Mouse (Mus musculus): ENCODE measurements around the gene Rad54l2. TPM values are rescaled to one million over a fixed set of nuclear protein-coding genes. Genes with fewer than 3 reads are reported as not detected.

Rad54l2 gene
- 10 to 100 TPM in 1 of 2 experiments, 1 to 10 TPM in 1; 9.5 to 10.7 TPM for total RNA-seq (2021)
- 14.0 and 14.8 TPM in 2 replicates for polyA plus RNA-seq (2012; rRNA removed)
- long read RNA-seq, partial matches to known transcripts = 0 of 1 reads
- long read RNA-seq, other reads (novel, unspliced or antisense) = 1 of 1 reads

DNA sequence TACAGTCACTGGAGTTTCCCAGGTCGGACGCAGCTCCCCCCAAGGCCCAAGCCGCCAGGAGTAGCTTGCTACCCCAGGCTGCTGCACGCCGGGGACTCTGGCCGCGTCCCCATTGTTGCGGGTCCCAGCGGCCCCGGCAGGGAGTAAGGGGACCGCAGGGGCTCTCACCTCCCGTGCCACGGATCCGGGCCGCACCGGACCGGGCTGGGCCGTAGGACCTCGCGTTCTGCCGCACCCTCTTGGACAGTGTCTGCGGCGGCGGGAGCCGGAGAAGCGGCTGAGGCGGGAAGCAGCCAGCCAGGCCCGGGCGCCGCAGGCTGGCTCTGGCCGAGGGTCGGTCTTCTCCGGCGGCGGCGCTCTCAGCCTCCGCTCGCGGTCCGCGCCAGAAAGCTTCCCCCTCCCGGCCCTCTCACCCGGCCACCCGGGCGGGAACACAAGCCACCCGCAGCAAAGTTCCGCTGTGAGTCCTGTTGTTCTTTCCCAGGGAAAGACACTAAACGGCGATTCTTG is at the start of gene Rad54l2:
Gene Rad54l2 (minus strand): TSS at position 383 of the 510 bp plus-strand sequence.
- Histone ChIP-seq H3K4me1 (ENCODE audit: control insufficient read depth, insufficient read depth, low read length) (peaks cover 3% of the 10 kb centered on the region), H3K27me3 (ENCODE audit: control insufficient read depth, insufficient read depth, low read length) (no peaks in the 10 kb centered on the region), H3K27ac (peak within 1 kb of the TSS; percentile 95), H3K9ac (ENCODE audit: low read depth, low read length) (peak within 1 kb of the TSS; percentile 98), H3K4me3 (peak within 1 kb of the TSS; percentile 100), H3K36me3 (ENCODE audit: control insufficient read depth, insufficient read depth, low read length) (no peaks in the 10 kb centered on the region), H3K79me2 (replicated peaks; ENCODE audit: control insufficient read depth, insufficient read depth, low read length) (0 out of 2 replicates have a peak, but pooled peaks cover 2% of the 10 kb centered on the region)
- TF ChIP-seq POLR2A (IDR thresholded peaks at IDR 0.05; ENCODE audit: insufficient read depth, low read depth, low read length) (no peak; the same call in 1 of the 2 replicates), EP300 (IDR thresholded peaks at IDR 0.05; ENCODE audit: insufficient read depth, low read depth, low read length) (peak; percentile 37; the same call in 1 of the 2 replicates), CTCF (IDR thresholded peaks at IDR 0.05) (peak; percentile 35)
- peak; percentile 89 to 94 for DNase-seq
- under 1% methylated on average over 46 of the region's 49 CpGs for WGBS
- intact Hi-C loops (cut with DNase I) = loop anchor here (1.0 kb wide), 1 partner anchor 32 kb away; the partner anchor contains the start of gene Dcaf1

- DNase-seq = peak; percentile 85 to 90
- TF ChIP-seq CTCF (IDR thresholded peaks at IDR 0.05) (no peak), POLR2A (IDR thresholded peaks at IDR 0.05; ENCODE audit: insufficient read depth, low read depth, low read length) (peak; percentile 41; the same call in 1 of the 2 replicates)
- WGBS = under 1% methylated on average over 32 of the region's 32 CpGs
Measured at GRCm38 (mm10) chr9:106822381-106823104, 33.5 kb upstream of the Rad54l2 start.

GRCm38 (mm10) chr9:106821618-106822380 is 32.8 kb upstream of the Rad54l2 start, which contains the start of gene Dcaf1:
Gene Dcaf1 (plus strand): TSS chr9:106821874.
- H3K27ac ChIP-seq = peak within 1 kb of the TSS; percentile 78
- peak within 1 kb of the TSS; percentile 59 for H3K4me3 ChIP-seq
- peak within 1 kb of the TSS; percentile 73 for H3K9ac ChIP-seq (ENCODE audit: low read depth, low read length)
- under 1% methylated on average over 66 of the region's 71 CpGs for WGBS
- peak; percentile 21; the same call in 1 of the 2 replicates for TF ChIP-seq CTCF (IDR thresholded peaks at IDR 0.05)
- no peak; the same call in 1 of the 2 replicates for TF ChIP-seq EP300 (IDR thresholded peaks at IDR 0.05; ENCODE audit: insufficient read depth, low read depth, low read length)
- TF ChIP-seq POLR2A (IDR thresholded peaks at IDR 0.05; ENCODE audit: insufficient read depth, low read depth, low read length) = peak; percentile 56
- H3K4me1 ChIP-seq (ENCODE audit: control insufficient read depth, insufficient read depth, low read length) = no peaks in the 10 kb centered on the region
- no peaks in the 10 kb centered on the region for H3K27me3 ChIP-seq (ENCODE audit: control insufficient read depth, insufficient read depth, low read length)
- H3K79me2 ChIP-seq (replicated peaks; ENCODE audit: control insufficient read depth, insufficient read depth, low read length) = no peaks in the 10 kb centered on the region
- intact Hi-C loops (cut with DNase I) = loop anchor here (1.0 kb wide), 2 partner anchors 32 to 66 kb away; partner anchors contain the start of genes Rad54l2 and Rbm15b
- DNase-seq = peak; percentile 85 to 94
- no peaks in the 10 kb centered on the region for H3K36me3 ChIP-seq (ENCODE audit: control insufficient read depth, insufficient read depth, low read length)

More at GRCm38 (mm10) chr9:106822381-106823104, 33.5 kb upstream of the Rad54l2 start:
- no peaks in the 10 kb centered on the region for H3K36me3 ChIP-seq (ENCODE audit: control insufficient read depth, insufficient read depth, low read length)
- H3K79me2 ChIP-seq (replicated peaks; ENCODE audit: control insufficient read depth, insufficient read depth, low read length) = no peaks in the 10 kb centered on the region
- H3K9ac ChIP-seq (ENCODE audit: low read depth, low read length) = peak overlapping the region; percentile 73
- no peaks in the 10 kb centered on the region for H3K4me1 ChIP-seq (ENCODE audit: control insufficient read depth, insufficient read depth, low read length)
- intact Hi-C loops (cut with DNase I) = loop anchor here (1.0 kb wide), 1 partner anchor 65 kb away; the partner anchor contains the start of gene Rbm15b
- peak overlapping the region; percentile 78 for H3K27ac ChIP-seq
- peak overlapping the region; percentile 59 for H3K4me3 ChIP-seq
- H3K27me3 ChIP-seq (ENCODE audit: control insufficient read depth, insufficient read depth, low read length) = no peaks in the 10 kb centered on the region

DNA sequence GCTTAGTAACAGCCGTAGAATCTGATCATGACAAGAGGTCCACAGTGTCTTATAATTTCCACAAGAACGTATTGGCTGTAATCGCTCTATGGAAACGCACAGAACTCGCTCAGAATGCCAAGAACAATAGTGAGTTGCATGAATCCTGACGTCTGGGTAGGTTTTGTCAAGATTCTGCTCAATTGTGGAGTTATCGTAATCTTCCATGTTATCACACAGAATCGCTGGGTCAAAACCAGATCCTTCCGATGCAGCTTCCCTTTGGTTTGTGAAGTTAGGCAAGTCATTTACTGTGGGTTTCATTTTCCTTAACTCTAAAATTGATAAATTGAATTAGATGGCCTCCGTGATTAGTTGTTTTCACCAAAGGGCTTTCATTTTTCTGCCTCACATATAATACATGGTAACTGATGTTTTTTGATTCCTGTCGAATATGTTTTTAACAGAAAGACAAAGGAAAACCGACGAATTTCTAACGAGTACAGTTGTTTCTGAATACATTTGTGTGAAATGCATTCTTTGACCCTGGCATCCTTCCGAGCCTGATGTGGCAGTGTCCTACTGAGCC is 32.1 kb upstream of the Rad54l2 start:
- DNase-seq = no peak
- H3K27ac ChIP-seq = peak overlapping the region; percentile 70
- 20% methylated on average over 15 of the region's 15 CpGs for WGBS
- peak overlapping the region; percentile 60 for H3K9ac ChIP-seq (ENCODE audit: low read depth, low read length)
- H3K79me2 ChIP-seq (replicated peaks; ENCODE audit: control insufficient read depth, insufficient read depth, low read length) = no peaks in the 10 kb centered on the region
- no peaks in the 10 kb centered on the region for H3K36me3 ChIP-seq (ENCODE audit: control insufficient read depth, insufficient read depth, low read length)
- intact Hi-C loops (cut with DNase I) = loop anchor here (1.0 kb wide), 1 partner anchor 32 kb away; the partner anchor contains the start of gene Rad54l2
- H3K4me3 ChIP-seq = peak overlapping the region; percentile 59
- H3K27me3 ChIP-seq (ENCODE audit: control insufficient read depth, insufficient read depth, low read length) = no peaks in the 10 kb centered on the region
- no peaks in the 10 kb centered on the region for H3K4me1 ChIP-seq (ENCODE audit: control insufficient read depth, insufficient read depth, low read length)
- TF ChIP-seq POLR2A (IDR thresholded peaks at IDR 0.05; ENCODE audit: insufficient read depth, low read depth, low read length) = no peak

DNA sequence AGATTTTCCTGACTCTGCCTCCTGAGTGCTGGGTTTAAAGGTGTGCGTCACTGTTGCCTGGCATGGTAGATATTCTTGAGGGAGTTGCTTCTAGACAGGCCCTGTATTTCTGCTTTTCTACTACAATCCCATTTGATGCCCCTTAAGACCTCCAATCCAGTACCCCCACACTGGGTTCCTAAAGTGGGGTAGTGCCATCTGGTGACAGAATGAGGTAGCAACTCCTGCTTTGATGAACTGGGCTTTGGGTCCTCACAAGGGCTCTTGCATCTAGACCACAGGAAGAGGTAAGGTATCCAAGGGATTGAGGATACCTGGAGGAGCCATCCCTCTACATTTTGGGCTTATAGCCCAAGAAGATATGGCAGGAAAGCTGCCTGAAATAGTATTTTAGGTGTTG is 30.2 kb upstream of the Rad54l2 start:
- H3K79me2 ChIP-seq (replicated peaks; ENCODE audit: control insufficient read depth, insufficient read depth, low read length) = no peaks in the 10 kb centered on the region
- H3K27me3 ChIP-seq (ENCODE audit: control insufficient read depth, insufficient read depth, low read length) = no peaks in the 10 kb centered on the region
- no peaks in the 10 kb centered on the region for H3K36me3 ChIP-seq (ENCODE audit: control insufficient read depth, insufficient read depth, low read length)
- H3K27ac ChIP-seq = no peak overlapping the region
- intact Hi-C loops (cut with DNase I) = loop anchor here (2.0 to 5.0 kb wide), 2 partner anchors 132 to 217 kb away; no protein-coding TSS in a partner anchor
- TF ChIP-seq EP300 (IDR thresholded peaks at IDR 0.05; ENCODE audit: insufficient read depth, low read depth, low read length) = no peak
- TF ChIP-seq CTCF (IDR thresholded peaks at IDR 0.05) = peak; percentile 64
- H3K4me1 ChIP-seq (ENCODE audit: control insufficient read depth, insufficient read depth, low read length) = no peaks in the 10 kb centered on the region
- 88% methylated on average over 1 of the region's 1 CpGs for WGBS
- DNase-seq = peak; percentile 4 to 21
- no peak overlapping the region for H3K9ac ChIP-seq (ENCODE audit: low read depth, low read length)
- no peak overlapping the region for H3K4me3 ChIP-seq

All from heart, adult 2 months (tissue).